ENCODE assay signal across 12 mouse cellular contexts in genomic region chr17:47524055-47524454, GRCm38 (mm10). TPM values are rescaled to one million over a fixed set of nuclear protein-coding genes. Genes with fewer than 3 reads are reported as not detected.
DNase-seq lines count a peak whose midpoint lies in the region; ATAC-seq and TF ChIP-seq lines count a peak whose summit lies in the region.
"Had no signal": no experiment of that assay in that cellular context is flagged by ENCODE, and none has a peak within 500 bp of the region (broad histone marks: within the 10 kb centered on the region; RNA-seq: fewer than 3 reads in every experiment).

No protein-coding gene starts in this region.

- no peak for DNase-seq in kidney, adult 11 months
- no peak for DNase-seq in embryonic facial prominence, embryonic 10.5 days (ENCODE audit: low spot score)
- DNase-seq in retina, embryonic 14.5 days (ENCODE audit: low spot score) = no peak
- no peak for DNase-seq in midbrain, embryonic 11.5 days (ENCODE audit: low spot score, missing footprints)
- DNase-seq: gastrocnemius, postnatal 25 days; kidney, adult 8-10 months; lung, postnatal 36 days; right cerebral cortex, adult 18-20 months had no signal

- no peaks in the 10 kb centered on the region; the same call in 1 of the 2 replicates for H3K9me3 ChIP-seq in kidney, embryonic 16.5 days (ENCODE audit: low read length)
- no peaks in the 10 kb centered on the region for H3K9me3 ChIP-seq in E14TG2a.4 (ENCODE audit: low read length)
- H3K9me3 ChIP-seq in embryonic facial prominence, embryonic 10.5 days = no peaks in the 10 kb centered on the region
- no peaks in the 10 kb centered on the region for H3K9me3 ChIP-seq in liver, embryonic 15.5 days (replicated peaks)
- no peaks in the 10 kb centered on the region for H3K9me3 ChIP-seq in midbrain, embryonic 11.5 days (ENCODE audit: control insufficient read depth, low read length)
- H3K9me3 ChIP-seq: G1E had no signal

- no peak overlapping the region for H3K9ac ChIP-seq in kidney, embryonic 16.5 days (replicated peaks; ENCODE audit: low read length)
- 0 out of 2 replicates have a peak overlapping the region, but pooled peaks have one; percentile 66 for H3K9ac ChIP-seq in liver, embryonic 15.5 days
- no peak overlapping the region for H3K9ac ChIP-seq in midbrain, embryonic 11.5 days (ENCODE audit: low read length)

- H3K4me2 ChIP-seq in kidney, embryonic 16.5 days (replicated peaks; ENCODE audit: low read depth, low read length) = no peak overlapping the region
- H3K4me2 ChIP-seq in liver, embryonic 15.5 days = peak overlapping the region; percentile 81; the same call in 1 of the 2 replicates
- H3K4me2 ChIP-seq in midbrain, embryonic 11.5 days = no peak overlapping the region

- H3K27me3 ChIP-seq in kidney, embryonic 16.5 days (ENCODE audit: insufficient read depth, low read length) = no peaks in the 10 kb centered on the region
- H3K27me3 ChIP-seq in E14TG2a.4 (ENCODE audit: insufficient read depth, low read length) = no peaks in the 10 kb centered on the region
- H3K27me3 ChIP-seq in embryonic facial prominence, embryonic 10.5 days (replicated peaks; ENCODE audit: low read depth, poor library complexity, severe bottlenecking) = no peaks in the 10 kb centered on the region
- H3K27me3 ChIP-seq in liver, embryonic 15.5 days = no peaks in the 10 kb centered on the region
- no peaks in the 10 kb centered on the region for H3K27me3 ChIP-seq in midbrain, embryonic 11.5 days (ENCODE audit: control insufficient read depth, insufficient read depth, low read length)

- no peak for ATAC-seq in kidney, embryonic 16.5 days (ENCODE audit: low FRiP score, low TSS enrichment)
- no peak for ATAC-seq in liver, embryonic 15.5 days (ENCODE audit: insufficient read depth)
- no peak for ATAC-seq in midbrain, embryonic 11.5 days (ENCODE audit: low FRiP score)

- H3K4me3 ChIP-seq in kidney, embryonic 16.5 days (ENCODE audit: low read length) = no peak overlapping the region
- peak overlapping the region; percentile 75 for H3K4me3 ChIP-seq in E14TG2a.4 (replicated peaks; ENCODE audit: low read length)
- H3K4me3 ChIP-seq in embryonic facial prominence, embryonic 10.5 days = no peak overlapping the region
- H3K4me3 ChIP-seq in liver, embryonic 15.5 days (replicated peaks) = no peak overlapping the region
- no peak overlapping the region for H3K4me3 ChIP-seq in midbrain, embryonic 11.5 days (ENCODE audit: low read depth, low read length)

- no peak for TF ChIP-seq CTCF in E14TG2a.4 (conservative IDR thresholded peaks at IDR 0.05; ENCODE audit: low read length)

- H3K4me1 ChIP-seq in kidney, embryonic 16.5 days (ENCODE audit: insufficient read depth, low read length) = peaks cover 43% of the 10 kb centered on the region
- H3K4me1 ChIP-seq in E14TG2a.4 (replicated peaks; ENCODE audit: low read depth, low read length) = peaks cover 93% of the 10 kb centered on the region
- peaks cover 65% of the 10 kb centered on the region for H3K4me1 ChIP-seq in embryonic facial prominence, embryonic 10.5 days
- peaks cover 94% of the 10 kb centered on the region for H3K4me1 ChIP-seq in liver, embryonic 15.5 days (replicated peaks)
- H3K4me1 ChIP-seq in midbrain, embryonic 11.5 days (ENCODE audit: control insufficient read depth, insufficient read depth, low read length) = peaks cover 21% of the 10 kb centered on the region

- 80% methylated on average over 7 of the region's 8 CpGs for WGBS in kidney, embryonic 16.5 days
- 76% methylated on average over 8 of the region's 8 CpGs for WGBS in embryonic facial prominence, embryonic 10.5 days
- WGBS in liver, embryonic 15.5 days (ENCODE audit: insufficient replicate concordance) = 65% methylated on average over 8 of the region's 8 CpGs
- 82% methylated on average over 8 of the region's 8 CpGs for whole genome bisulfite sequencing in midbrain, embryonic 11.5 days

- H3K36me3 ChIP-seq in kidney, embryonic 16.5 days (ENCODE audit: insufficient read depth, low read length) = no peaks in the 10 kb centered on the region
- H3K36me3 ChIP-seq in E14TG2a.4 (ENCODE audit: insufficient read depth, low read length) = no peaks in the 10 kb centered on the region
- no peaks in the 10 kb centered on the region for H3K36me3 ChIP-seq in embryonic facial prominence, embryonic 10.5 days (replicated peaks)
- H3K36me3 ChIP-seq in liver, embryonic 15.5 days (replicated peaks) = 0 out of 2 replicates have a peak, but pooled peaks cover 3% of the 10 kb centered on the region
- no peaks in the 10 kb centered on the region for H3K36me3 ChIP-seq in midbrain, embryonic 11.5 days (ENCODE audit: control insufficient read depth, insufficient read depth, low read length)

- peak overlapping the region; percentile 88; the same call in 1 of the 2 replicates for H3K27ac ChIP-seq in kidney, embryonic 16.5 days (ENCODE audit: low read length)
- 0 out of 2 replicates have a peak overlapping the region, but pooled peaks have one; percentile 91 for H3K27ac ChIP-seq in embryonic facial prominence, embryonic 10.5 days (replicated peaks)
- H3K27ac ChIP-seq in liver, embryonic 15.5 days (replicated peaks) = peak overlapping the region; percentile 97
- no peak overlapping the region for H3K27ac ChIP-seq in midbrain, embryonic 11.5 days (ENCODE audit: low read depth, low read length)

RNA-seq across cellular contexts. Expression of gene Ccnd3, which starts 19.2 kb away (rescaled TPM):
- polyA plus RNA-seq in kidney, embryonic 16.5 days (2015; fragmentation: Nextera tagmentation; extraction: Ambion mirVana) = 295 and 301 TPM in 2 replicates
- polyA plus RNA-seq in embryonic facial prominence, embryonic 10.5 days (2016; fragmentation: Nextera tagmentation; extraction: Ambion mirVana) = 325 and 335 TPM in 2 replicates
- polyA plus RNA-seq in liver, embryonic 15.5 days (2015; fragmentation: Nextera tagmentation; extraction: Ambion mirVana) = 422 and 473 TPM in 2 replicates
- 175 and 194 TPM in 2 replicates for polyA plus RNA-seq in midbrain, embryonic 11.5 days (2014; fragmentation: Nextera tagmentation; extraction: Ambion mirVana)

RNA-seq across cellular contexts. Expression of gene Taf8, which starts 22.0 kb away (rescaled TPM):
- polyA plus RNA-seq in kidney, embryonic 16.5 days (2015; fragmentation: Nextera tagmentation; extraction: Ambion mirVana) = 35.1 and 35.8 TPM in 2 replicates
- polyA plus RNA-seq in embryonic facial prominence, embryonic 10.5 days (2016; fragmentation: Nextera tagmentation; extraction: Ambion mirVana) = 32.0 and 35.3 TPM in 2 replicates
- polyA plus RNA-seq in liver, embryonic 15.5 days (2015; fragmentation: Nextera tagmentation; extraction: Ambion mirVana) = 14.7 and 15.2 TPM in 2 replicates
- polyA plus RNA-seq in midbrain, embryonic 11.5 days (2014; fragmentation: Nextera tagmentation; extraction: Ambion mirVana) = 25.5 TPM in 2 replicates
